Mouse (Mus musculus) embryonic facial prominence, embryonic 15.5 days (tissue): ENCODE results near the gene Eno1. TPM values are rescaled to one million over a fixed set of nuclear protein-coding genes. Genes with fewer than 3 reads are reported as not detected.
A peak's percentile ranks its signal among the peaks of the same experiment; 100 is the strongest.

ENCODE experiments used
- ATAC-seq: fragments of 200-750 bp; cut with Nextera tagmentation; 2 replicates; pipeline ENCODE4 v1.8.0; 2017; ENCODE audit warnings: low read depth, moderate TSS enrichment; ENCODE audit not compliant: insufficient number of reproducible peaks, low FRiP score, low TSS enrichment
- H3K27ac ChIP-seq: fragments of 300-500 bp; sonication (generic); replicated peaks from 2 replicates; pipeline ENCODE4 v1.5.1; 2015; ENCODE audit warnings: mild to moderate bottlenecking, inconsistent platforms
- H3K27me3 ChIP-seq: fragments of 300-500 bp; sonication (generic); 2 replicates; pipeline ENCODE4 v1.6.1; 2015; ENCODE audit warnings: inconsistent platforms
- H3K36me3 ChIP-seq: fragments of 300-500 bp; sonication (generic); 2 replicates; pipeline ENCODE4 v1.6.1; 2015; ENCODE audit warnings: mild to moderate bottlenecking, inconsistent platforms
- H3K4me1 ChIP-seq: fragments of 300-500 bp; sonication (generic); 2 replicates; pipeline ENCODE4 v1.6.1; 2015; ENCODE audit warnings: inconsistent platforms
- H3K4me2 ChIP-seq: fragments of 300-500 bp; sonication (generic); replicated peaks from 2 replicates; pipeline ENCODE4 v1.6.1; 2015; ENCODE audit warnings: mild to moderate bottlenecking, inconsistent platforms
- H3K4me3 ChIP-seq: fragments of 300-500 bp; sonication (generic); replicated peaks from 2 replicates; pipeline ENCODE4 v1.5.1; 2015; ENCODE audit warnings: mild to moderate bottlenecking, inconsistent platforms
- H3K9ac ChIP-seq: fragments of 300-500 bp; sonication (generic); 2 replicates; pipeline ENCODE4 v1.6.1; 2015; ENCODE audit warnings: inconsistent platforms
- H3K9me3 ChIP-seq: fragments of 300-500 bp; sonication (generic); replicated peaks from 2 replicates; pipeline ENCODE4 v1.6.1; 2016; ENCODE audit warnings: inconsistent platforms
- WGBS: fragments of 180-500 bp; shearing (Covaris S2); methylation state at CpG from one replicate; pipeline ENCODE4 v1.1.7; 2015; 5-methylcytosine and 5-hydroxymethylcytosine counted together
- polyA plus RNA-seq: library from polyadenylated mRNA; unstranded; fragments of >200 nt; fragmentation: Nextera tagmentation; extraction: Ambion mirVana; gene quantifications from 2 replicates; pipeline ENCODE4 v1.2.1, GENCODE M21; 2015

The Eno1 gene
- polyA plus RNA-seq, 1 experiment from 2014 or later = 1,435 TPM

DNA sequence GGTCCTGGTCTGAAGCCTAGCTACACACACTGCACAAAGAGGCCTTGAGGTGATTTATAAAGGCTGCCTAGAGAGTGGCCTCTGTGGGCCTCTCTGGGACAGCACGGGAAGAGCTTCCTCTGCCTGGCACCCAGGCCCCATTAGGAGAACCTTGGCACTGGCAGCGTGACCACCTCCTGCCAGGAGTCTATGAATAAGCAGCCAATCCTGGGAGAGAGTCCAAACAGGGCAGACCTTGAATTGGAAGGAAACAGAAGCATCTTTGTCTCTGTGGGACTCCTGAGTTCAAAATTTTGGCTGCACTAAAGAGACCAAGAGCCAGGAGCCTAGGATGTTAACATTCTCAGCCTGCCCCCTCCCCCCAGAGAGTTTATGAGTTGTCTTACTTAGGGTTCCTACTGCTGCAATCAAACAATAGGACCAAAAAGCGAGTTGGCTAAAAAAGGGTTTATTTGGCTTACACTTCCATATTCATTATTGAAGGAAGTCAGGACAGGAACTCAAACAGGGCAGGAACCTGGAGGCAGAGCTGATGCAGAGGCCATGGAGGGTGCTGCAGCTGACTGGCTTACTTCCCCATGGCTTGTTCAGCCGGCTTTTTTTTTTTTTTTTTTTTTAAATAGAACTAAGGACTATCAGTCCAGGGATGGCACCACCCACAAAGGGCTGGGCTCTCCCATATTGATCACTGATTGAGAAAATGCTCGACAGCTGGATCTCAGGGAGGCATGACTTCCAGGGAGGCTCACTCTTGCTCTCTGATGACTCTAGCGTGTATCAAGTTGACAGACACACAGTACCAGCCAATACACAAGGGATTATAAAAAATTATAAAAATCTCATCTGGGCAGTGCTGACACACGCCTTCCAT lies 9.5 kb upstream of the Eno1 start:
- H3K4me2 ChIP-seq = no peak overlapping the region
- H3K27me3 ChIP-seq = no peaks in the 10 kb centered on the region
- H3K9ac ChIP-seq = no peak overlapping the region
- no peaks in the 10 kb centered on the region for H3K9me3 ChIP-seq
- H3K4me1 ChIP-seq = peaks cover 25% of the 10 kb centered on the region
- peak; percentile 63; the same call in 1 of the 2 replicates for ATAC-seq
- no peak overlapping the region for H3K4me3 ChIP-seq
- no peaks in the 10 kb centered on the region for H3K36me3 ChIP-seq
- peak overlapping the region; percentile 58 for H3K27ac ChIP-seq
- 56% methylated on average over 7 of the region's 7 CpGs for WGBS

DNA sequence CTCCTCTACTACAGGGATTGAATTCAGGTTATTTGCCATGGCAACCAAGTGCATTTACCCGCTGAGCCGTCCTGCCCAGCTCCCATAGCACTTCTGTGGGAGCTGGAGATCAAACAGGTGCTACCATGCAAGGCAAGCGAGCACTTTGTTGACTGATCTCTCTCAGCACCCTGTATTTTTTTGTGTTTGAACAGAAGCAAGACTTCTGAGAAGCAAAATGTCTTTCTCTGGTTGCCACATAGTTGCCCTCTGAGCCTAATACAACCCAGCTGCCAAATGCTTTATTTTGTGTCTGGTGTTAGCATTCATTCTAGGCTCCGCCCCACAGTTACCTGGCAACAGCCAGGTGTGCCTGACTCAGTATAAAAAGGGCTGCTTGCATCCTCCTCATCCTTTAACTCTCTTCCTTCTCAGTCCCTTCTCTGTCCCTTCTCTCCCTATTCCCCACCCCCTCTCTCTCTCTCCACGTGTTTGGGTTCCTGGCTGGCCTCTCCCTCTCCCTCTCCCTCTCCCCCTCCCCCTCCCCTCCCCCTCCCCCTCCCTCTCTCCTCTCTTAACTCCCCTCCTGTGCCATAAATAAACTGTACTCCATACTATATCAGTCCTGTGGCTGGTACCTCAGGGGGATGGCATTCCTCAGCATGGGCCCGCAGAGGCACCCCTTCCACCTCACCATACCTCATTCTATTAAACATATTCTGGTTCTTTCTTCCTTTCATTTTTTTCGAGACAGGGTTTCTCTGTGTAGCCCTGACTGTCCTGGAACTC lies 7.8 kb upstream of the Eno1 start:
- no peak for ATAC-seq
- no peak overlapping the region for H3K27ac ChIP-seq
- H3K27me3 ChIP-seq = no peaks in the 10 kb centered on the region
- no peak overlapping the region for H3K9ac ChIP-seq
- H3K4me1 ChIP-seq = peaks cover 28% of the 10 kb centered on the region
- no peak overlapping the region for H3K4me2 ChIP-seq
- H3K36me3 ChIP-seq = no peaks in the 10 kb centered on the region
- H3K9me3 ChIP-seq = no peaks in the 10 kb centered on the region
- 43% methylated on average over 7 of the region's 7 CpGs for WGBS
- H3K4me3 ChIP-seq = no peak overlapping the region

- peaks cover 28% of the 10 kb centered on the region for H3K4me1 ChIP-seq
- no peaks in the 10 kb centered on the region for H3K9me3 ChIP-seq
- no peaks in the 10 kb centered on the region for H3K36me3 ChIP-seq
- no peak overlapping the region for H3K9ac ChIP-seq
- no peak overlapping the region for H3K4me3 ChIP-seq
- no peak for ATAC-seq
- WGBS = 34% methylated on average over 8 of the region's 15 CpGs
- peak overlapping the region; percentile 51; the same call in 1 of the 2 replicates for H3K27ac ChIP-seq
- H3K27me3 ChIP-seq = no peaks in the 10 kb centered on the region
- no peak overlapping the region for H3K4me2 ChIP-seq
These were observed 6.7 kb upstream of the Eno1 start for GRCm38 (mm10) chr4:150229747-150230390.

DNA sequence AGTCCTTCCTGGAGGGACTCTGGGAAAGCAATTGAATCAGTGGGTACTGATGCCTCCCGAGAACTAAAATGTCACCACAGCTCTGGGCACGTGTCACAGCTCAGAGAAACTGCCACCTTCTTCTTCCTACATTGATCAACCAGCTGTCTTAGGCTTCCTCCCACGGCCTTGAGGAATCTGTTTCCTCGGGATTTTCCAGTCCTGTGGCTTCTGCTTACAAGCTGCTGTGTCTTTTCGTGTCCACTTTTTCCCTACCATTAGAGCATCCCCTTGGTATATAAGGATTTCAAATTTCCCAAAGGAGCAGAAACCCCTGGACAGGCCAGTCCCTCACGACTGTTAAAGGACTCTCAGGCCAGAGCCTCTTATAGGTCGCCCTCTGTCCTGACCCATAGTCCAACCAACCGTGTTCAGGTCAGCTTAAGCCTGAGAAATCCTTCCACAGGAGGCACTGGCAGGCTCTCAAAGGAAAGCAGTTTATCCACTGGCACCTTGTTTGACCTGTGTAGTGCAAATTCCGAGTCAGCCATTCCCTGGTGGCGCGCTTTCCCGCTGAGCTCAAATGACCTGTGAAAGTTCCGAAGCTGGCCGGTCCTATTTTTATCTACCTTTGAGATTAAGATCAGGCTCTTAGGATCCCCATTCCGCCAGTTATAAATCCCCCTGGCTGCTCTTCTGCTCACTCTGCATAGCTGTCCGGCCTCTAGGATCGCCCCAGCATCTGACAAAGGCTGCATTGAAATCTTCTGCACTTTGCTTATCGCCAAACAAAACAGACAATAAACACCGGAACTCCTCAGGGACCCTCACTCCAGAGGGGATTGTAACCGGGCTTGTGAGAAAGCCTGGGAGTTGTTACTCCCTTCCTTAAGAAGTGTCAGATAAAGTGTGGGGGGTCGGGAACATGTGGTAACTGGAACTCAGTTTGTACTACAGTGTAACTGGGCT lies 5.8 kb upstream of the Eno1 start:
- Histone ChIP-seq H3K9ac (no peak overlapping the region), H3K4me3 (no peak overlapping the region), H3K4me1 (peaks cover 34% of the 10 kb centered on the region), H3K27me3 (no peaks in the 10 kb centered on the region), H3K4me2 (no peak overlapping the region), H3K27ac (peak overlapping the region; percentile 51), H3K36me3 (no peaks in the 10 kb centered on the region), H3K9me3 (no peaks in the 10 kb centered on the region)
- ATAC-seq = no peak
- WGBS = 27% methylated on average over 21 of the region's 21 CpGs

GRCm38 (mm10) chr4:150231871-150232270 lies 4.7 kb upstream of the Eno1 start:
- Histone ChIP-seq H3K4me3 (no peak overlapping the region), H3K4me2 (no peak overlapping the region), H3K9me3 (no peaks in the 10 kb centered on the region), H3K27ac (no peak overlapping the region), H3K4me1 (peaks cover 37% of the 10 kb centered on the region), H3K9ac (no peak overlapping the region), H3K36me3 (no peaks in the 10 kb centered on the region), H3K27me3 (no peaks in the 10 kb centered on the region)
- WGBS = 47% methylated on average over 8 of the region's 8 CpGs
- ATAC-seq = no peak

- H3K27me3 ChIP-seq = no peaks in the 10 kb centered on the region
- H3K4me2 ChIP-seq = no peak overlapping the region
- ATAC-seq = no peak
- peaks cover 3% of the 10 kb centered on the region; the same call in 1 of the 2 replicates for H3K36me3 ChIP-seq
- H3K9me3 ChIP-seq = no peaks in the 10 kb centered on the region
- WGBS = 31% methylated on average over 8 of the region's 8 CpGs
- no peak overlapping the region for H3K4me3 ChIP-seq
- peaks cover 44% of the 10 kb centered on the region for H3K4me1 ChIP-seq
- H3K9ac ChIP-seq = no peak overlapping the region
- H3K27ac ChIP-seq = peak overlapping the region; percentile 83
These were observed 1.8 kb upstream of the Eno1 start for GRCm38 (mm10) chr4:150234599-150235327.

- Histone ChIP-seq H3K4me2 (no peak overlapping the region), H3K36me3 (peaks cover 10% of the 10 kb centered on the region), H3K9me3 (no peaks in the 10 kb centered on the region), H3K4me1 (peaks cover 49% of the 10 kb centered on the region), H3K4me3 (no peak overlapping the region), H3K27me3 (no peaks in the 10 kb centered on the region), H3K9ac (no peak overlapping the region), H3K27ac (peak overlapping the region; percentile 83)
- WGBS = 78% methylated on average over 4 of the region's 4 CpGs
- no peak for ATAC-seq
These were observed 936 bp upstream of the Eno1 start for GRCm38 (mm10) chr4:150235585-150235984.

GRCm38 (mm10) chr4:150236031-150236430 lies 490 bp upstream of the Eno1 start:
- 78% methylated on average over 8 of the region's 8 CpGs for WGBS
- Histone ChIP-seq H3K36me3 (peaks cover 15% of the 10 kb centered on the region), H3K4me2 (peak overlapping the region; percentile 56), H3K9me3 (no peaks in the 10 kb centered on the region), H3K27me3 (no peaks in the 10 kb centered on the region), H3K9ac (0 out of 2 replicates have a peak overlapping the region, but pooled peaks have one; percentile 86), H3K4me1 (peaks cover 47% of the 10 kb centered on the region), H3K4me3 (peak overlapping the region; percentile 82), H3K27ac (peak overlapping the region; percentile 94)
- no peak for ATAC-seq

GRCm38 (mm10) chr4:150237636-150238361 lies 1.3 kb downstream of the Eno1 start:
- WGBS = under 1% methylated on average over 21 of the region's 21 CpGs
- Histone ChIP-seq H3K4me2 (peak overlapping the region; percentile 57), H3K27ac (peak overlapping the region; percentile 94), H3K27me3 (no peaks in the 10 kb centered on the region), H3K4me3 (peak overlapping the region; percentile 82), H3K9ac (peak overlapping the region; percentile 86), H3K36me3 (peaks cover 33% of the 10 kb centered on the region), H3K4me1 (peaks cover 51% of the 10 kb centered on the region), H3K9me3 (no peaks in the 10 kb centered on the region)
- ATAC-seq = no peak
